Mouse (Mus musculus): ENCODE results near the gene Ptprm.

Gene Ptprm

DNA sequence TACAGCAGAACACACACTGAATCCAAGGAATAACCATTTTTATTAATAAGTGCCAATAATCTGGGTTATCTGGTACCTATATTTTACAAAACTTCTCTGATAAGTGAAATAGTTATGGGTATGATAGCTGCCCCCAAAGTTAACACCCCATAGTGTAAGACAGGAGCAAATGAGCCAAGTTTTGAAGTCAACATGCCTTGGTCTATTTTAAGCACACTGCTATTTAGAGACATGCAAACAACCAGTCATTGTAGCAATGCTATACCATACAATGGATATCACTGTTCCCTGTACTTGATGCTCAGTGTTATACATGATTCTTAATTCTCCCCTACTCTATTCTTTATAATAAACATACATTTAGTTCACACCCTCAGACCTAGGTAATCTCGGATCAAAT, 366.2 kb downstream of the Ptprm start:
- DNase-seq (ENCODE audit: low spot score), result no peak

DNA sequence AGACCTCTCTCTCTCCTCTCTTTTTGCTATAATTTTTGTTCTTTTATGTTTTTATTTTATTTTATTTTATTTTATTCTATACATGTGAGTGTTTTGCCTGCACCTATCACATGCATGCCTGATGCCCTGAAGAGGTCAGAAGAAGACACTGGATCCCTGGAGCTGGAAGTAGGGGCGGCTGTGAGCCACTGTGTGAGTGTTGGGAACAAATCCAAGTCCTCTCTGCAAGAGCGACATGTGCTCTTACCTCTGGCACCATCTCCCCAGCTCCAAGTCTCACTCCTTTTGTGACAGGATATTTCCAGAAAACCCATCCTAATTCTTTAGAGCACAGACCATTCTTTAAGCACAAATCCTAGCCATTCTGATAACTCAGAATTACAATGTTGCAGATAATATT, 372.6 kb downstream of the Ptprm start:
- DNase-seq (ENCODE audit: low spot score), result no peak

DNA sequence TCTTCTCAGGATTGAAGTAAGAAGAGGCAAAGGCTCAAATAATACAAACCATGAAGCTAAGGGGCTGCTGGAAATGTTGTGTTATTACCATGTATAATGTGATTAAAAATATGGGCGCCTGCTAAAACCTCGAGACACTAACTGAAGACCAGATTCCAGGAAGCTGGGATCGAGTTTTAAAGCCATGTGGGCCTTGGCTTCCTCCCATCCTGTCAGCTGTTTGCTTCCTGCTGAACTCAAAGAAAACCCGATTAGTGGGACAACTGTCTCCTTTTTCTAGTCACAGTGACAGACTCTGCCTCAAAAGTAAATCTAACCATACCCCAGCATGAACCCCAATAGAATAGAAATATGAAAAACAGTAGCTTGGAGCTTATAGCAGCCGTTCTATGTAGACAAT, 374.3 kb downstream of the Ptprm start:
- DNase-seq (ENCODE audit: low spot score), result no peak

DNA sequence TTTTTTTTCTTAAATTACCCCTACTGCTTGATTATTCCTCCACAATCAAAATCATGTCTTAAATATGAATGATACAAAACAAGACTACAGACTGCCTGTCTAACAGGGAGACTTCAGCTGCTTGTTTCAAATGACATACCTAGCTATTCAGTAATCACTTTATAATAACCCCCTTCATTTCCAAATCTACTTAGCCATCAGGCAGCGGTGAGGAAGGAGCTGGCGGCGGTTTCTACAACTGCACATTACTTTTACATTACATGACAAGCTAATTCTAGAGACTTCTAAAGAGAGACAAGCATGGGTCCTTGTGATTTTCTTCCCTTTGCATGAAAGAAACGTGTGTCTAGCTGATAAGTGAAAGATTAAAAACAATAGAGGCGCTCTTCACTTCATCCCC, 377.8 kb downstream of the Ptprm start:
- DNase-seq (ENCODE audit: low spot score), result no peak

DNA sequence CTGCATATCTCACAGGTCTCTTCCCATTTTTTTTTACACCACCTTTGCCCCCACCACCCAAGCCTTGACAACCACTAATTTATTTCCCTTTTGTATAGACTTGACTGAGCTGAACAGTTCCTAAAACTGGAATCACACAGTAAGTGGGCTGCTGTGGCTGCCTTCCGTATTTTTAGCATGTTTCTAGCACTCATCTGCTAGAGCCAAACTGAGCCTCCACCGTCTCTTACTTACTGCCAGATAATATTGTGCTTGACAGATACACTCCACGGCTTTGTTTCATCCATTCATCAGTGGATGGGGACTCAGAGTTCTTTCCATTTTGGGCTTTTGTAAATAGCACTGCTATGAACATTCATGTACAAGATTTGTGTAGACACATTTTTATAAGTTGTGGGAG, 381.3 kb downstream of the Ptprm start:
- no peak for DNase-seq (ENCODE audit: low spot score)

DNA sequence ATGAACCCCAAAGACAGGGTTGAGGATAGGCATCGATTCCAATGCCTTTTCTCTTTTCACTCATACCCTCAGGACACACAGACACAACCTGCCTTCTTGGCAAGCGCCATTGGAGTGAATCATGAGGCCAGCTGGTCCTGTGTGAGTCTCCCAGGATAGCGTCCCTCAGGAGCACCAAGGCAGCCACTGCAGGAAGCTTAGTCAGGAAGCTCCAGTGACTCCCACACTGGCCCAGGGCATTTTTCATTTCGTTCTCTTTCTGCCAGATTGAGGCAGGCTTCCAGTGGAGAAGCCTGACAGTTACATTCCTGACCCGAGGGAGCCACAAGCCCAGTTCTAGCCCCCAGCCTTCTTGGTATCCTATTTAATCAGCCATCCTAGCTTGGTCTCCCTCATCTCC, 393.3 kb downstream of the Ptprm start:
- DNase-seq (ENCODE audit: low spot score), result no peak

DNA sequence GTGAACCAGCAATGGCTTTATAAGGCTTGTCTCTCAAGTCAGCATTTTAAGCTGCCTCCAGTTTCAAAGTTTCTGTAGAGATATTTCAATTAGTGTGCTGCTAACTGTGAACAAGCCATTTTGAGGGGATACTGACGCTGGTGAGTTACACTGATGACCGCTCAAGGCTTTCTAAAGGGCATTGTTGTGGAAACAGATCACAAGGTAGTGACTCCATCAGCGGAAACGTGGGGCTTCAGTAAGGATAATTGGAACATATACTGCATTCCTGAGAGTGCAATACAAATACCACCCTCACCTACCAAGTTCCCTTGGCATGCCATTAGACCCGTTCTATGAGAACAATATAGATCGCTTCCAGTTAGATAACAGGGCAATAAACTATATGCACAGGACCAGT, 393.7 kb downstream of the Ptprm start:
- no peak for DNase-seq (ENCODE audit: low spot score)

DNA sequence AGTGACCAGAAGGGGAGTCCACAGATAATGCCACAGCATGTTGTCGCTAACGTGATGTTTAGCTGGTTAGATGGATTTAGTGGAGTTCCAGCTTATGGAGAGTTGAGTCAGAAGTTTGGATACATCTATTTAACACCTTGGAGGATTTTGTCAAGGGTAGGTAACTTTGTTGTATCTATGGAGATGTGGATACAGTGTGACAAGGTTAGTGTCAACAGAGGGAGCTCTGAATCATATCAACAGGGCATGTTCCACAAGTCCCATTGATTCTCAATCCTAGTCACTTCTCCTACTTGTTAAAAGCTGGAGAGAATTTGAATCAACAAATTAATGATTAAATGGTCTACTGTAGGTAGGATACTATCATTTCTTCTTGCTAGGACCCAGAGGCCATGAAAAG, 394.4 kb downstream of the Ptprm start:
- DNase-seq (ENCODE audit: low spot score), result no peak

DNA sequence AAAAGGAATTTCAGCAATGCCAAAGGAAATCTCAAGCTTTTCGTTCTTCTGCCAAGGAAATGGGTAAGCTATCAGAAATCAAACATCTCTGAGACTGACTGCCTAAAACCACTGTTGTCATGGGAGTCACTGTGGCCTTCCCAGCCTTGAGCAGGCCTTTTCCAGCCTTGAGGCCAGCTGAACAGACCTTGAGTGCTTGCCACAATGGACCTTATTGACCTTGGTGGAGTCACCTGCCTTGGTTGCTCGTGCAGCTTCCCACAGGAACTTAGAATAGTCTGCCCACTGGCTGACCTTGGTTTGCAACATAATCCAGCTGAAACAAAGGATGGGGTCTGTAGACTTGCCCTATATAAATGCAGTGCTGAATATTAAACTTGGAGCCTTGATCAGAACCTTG, 395.5 kb downstream of the Ptprm start:
- DNase-seq (ENCODE audit: low spot score), result no peak

DNA sequence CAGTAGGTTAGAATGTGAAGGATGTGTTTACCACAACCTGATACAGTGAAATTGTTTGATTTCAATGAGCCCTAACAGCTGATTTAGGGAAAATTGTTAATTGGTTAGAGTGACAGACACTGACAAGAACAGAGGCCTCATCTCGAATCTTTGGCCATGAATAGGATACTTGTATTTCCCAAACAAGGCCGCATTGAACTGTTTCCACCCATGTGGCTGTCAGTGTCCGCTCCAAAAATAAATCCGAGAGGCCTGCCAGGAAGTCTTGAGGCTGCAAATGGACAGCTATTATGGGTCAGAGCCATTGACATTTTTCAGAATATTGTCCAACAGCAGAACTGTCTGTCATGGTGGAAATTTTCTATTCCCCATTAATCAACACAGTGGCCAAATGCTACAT, 409.8 kb downstream of the Ptprm start:
- DNase-seq (ENCODE audit: low spot score), result no peak

DNA sequence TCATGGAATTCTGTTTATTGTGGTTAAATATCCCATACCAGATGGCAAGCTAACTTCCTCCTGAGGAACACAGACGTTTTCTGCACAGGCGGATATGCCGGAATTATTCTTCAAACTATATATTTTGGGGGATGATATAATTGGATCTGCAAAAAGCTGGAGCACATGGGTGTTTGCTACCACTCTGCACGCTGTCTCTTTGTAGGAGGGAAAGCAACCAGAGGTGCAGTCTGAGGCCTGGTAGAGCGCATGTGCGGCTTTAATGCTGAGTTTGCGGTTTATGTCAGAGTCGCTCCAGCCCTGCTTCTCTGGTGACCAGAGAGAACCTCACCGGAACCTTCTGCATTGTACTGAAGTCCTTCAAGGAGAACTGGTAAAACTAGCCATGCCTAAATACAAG, 410.7 kb downstream of the Ptprm start:
- no peak for DNase-seq (ENCODE audit: low spot score)

DNA sequence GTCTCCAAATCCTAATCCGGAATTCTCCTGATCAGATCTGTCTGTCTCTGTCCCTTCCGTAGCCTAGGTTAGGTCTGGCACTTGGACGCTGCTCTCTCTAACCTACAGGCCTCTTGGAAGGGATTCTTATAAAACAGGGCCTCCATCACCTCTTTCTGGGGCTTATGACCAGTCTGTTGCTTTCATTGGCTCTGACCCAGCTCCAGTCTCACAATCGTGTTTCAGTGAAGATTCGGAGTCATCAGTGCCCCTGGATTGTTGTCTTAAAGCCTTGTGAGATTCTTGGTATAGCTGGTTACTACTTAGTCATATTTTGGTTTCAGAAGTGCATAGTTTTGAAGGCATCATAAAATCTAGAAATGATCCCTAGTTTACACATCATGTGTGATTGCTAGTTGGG, 428.6 kb downstream of the Ptprm start:
- no peak for DNase-seq (ENCODE audit: low spot score)

DNA sequence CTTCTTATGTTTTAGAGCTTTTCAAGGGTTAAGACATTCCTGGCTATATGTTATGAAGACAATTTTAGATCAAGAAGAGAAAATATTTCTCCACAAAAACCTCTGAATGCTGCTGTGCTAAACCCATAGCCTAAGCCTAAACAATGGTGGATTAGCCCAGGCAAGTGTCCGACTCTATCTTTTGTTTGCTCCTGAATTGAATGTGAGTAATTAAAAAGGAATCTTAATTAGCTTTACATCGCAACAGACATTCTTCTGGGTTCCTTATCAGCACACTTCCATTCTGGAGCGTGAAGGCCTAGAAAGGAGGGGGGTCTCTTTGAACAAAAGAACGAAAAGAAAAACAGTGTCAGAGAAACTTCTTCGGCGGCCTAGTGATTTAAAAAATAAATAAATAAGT, 439.6 kb downstream of the Ptprm start:
- no peak for DNase-seq (ENCODE audit: low spot score)

DNA sequence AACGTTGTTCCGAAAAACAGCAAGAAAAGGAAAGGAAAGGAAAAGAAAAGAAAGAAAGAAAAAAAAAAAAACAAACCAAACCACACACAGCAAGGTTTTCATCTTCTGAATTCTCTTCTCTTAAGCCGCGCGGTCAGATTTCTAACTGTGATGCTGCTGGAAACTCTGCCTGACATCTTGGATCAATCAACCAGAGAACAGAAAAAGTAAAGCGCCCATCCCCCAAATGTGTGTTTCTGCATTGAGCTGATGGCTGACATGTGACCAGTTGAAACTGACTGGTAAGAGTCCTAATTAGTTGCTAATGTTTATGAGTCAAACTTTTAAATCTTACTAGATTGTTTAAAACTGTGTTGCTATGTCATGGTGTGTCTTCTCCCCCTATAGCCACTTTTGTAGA, 441.7 kb downstream of the Ptprm start:
- DNase-seq (ENCODE audit: low spot score), result no peak

DNA sequence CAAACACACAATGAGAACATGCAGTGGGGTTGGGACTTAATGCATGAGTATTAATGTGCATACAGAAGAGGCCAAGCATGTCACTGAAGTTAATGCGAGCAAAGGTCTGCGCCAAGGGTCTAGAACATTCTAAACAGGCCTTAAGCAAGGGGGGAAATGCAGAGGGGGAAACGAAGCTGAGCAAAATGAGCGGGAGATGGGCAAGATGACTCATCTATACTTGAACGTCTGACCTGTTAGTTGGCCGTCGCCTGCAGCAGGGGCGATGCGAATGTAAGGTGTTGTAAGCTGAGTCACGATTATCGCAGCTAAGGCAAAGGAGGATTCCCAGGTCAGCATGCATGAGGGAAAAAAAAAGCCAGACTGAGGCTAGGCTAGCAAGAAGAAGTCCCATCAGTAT, 442.1 kb downstream of the Ptprm start:
- DNase-seq (ENCODE audit: low spot score), result no peak

DNA sequence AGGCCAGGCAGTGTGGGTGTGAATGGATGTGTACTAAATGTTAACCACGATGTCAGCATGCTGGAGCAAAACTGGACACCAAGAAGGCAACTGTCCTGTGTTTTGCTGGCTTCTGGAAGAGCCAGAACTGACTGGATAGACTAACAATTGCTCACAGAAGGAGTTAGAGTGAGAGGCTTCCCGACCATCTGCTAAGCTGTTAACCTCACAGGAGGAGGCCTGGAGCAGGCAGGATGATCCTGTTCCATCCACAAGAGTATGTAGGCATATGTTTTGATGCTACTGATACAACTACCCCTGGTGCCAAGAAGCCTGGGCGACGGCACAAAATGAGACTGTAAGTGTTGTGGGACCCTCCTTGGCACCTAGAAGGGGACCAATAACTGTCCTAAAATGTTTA, 444.4 kb downstream of the Ptprm start:
- no peak for DNase-seq (ENCODE audit: low spot score)

DNA sequence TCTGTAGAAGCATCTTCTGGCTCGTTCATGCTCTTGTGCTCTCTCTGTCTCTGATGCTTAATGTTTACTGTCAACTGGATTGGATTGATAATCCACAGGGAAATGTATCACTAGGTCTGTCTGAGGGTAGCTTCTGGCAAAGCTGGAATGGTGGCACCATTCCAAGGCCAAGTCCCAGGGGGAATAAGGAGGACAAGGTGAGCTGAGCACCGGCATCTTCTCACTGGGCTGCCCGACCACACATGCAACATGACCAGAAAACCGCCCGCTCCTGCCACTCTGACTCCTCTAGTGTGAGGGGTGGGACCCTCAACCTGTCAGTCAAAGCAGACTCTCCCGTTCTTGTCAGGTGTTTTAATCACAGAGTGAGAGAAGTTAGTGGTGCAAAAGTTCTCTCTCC, 445.3 kb downstream of the Ptprm start:
- no peak for DNase-seq (ENCODE audit: low spot score)

DNA sequence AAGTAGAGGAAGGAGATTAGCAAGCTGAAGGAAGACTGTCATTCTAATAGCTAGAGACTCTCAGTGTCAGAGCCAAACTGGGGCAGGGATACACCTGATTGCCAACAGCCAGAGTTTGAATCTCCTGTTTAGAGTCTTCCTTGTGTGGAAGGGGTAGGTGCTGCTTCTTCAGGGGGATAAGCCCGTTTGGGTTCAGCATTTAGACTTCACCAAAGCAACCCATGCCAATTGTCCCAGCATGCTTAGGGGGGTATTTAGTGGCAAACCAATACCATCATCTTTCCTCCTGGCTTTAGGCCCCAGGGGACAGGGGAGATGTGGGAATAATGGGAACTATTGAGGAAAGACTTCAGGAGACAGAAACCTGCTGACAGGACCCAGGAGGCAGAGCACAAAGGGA, 460.1 kb downstream of the Ptprm start:
- no peak for DNase-seq (ENCODE audit: low spot score)

DNA sequence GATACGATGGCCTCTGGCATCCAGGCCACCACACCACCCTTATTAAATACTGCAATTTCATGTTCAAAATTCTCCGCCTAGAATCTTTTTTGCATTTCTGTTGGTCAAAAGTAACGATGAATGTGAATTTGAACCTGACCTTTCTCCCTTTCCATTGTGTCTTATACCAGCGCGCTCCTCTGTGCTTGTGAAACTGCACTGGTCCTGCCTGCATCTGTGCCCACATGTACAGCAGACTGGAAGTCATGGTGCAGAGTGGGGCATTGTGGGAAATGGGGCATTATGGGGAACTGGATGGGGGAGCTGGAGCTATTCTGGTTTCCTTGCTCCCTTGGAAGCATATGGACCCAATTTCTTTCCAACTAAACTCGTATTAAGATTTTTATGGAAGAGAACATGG, 462.3 kb downstream of the Ptprm start:
- no peak for DNase-seq (ENCODE audit: low spot score)

DNA sequence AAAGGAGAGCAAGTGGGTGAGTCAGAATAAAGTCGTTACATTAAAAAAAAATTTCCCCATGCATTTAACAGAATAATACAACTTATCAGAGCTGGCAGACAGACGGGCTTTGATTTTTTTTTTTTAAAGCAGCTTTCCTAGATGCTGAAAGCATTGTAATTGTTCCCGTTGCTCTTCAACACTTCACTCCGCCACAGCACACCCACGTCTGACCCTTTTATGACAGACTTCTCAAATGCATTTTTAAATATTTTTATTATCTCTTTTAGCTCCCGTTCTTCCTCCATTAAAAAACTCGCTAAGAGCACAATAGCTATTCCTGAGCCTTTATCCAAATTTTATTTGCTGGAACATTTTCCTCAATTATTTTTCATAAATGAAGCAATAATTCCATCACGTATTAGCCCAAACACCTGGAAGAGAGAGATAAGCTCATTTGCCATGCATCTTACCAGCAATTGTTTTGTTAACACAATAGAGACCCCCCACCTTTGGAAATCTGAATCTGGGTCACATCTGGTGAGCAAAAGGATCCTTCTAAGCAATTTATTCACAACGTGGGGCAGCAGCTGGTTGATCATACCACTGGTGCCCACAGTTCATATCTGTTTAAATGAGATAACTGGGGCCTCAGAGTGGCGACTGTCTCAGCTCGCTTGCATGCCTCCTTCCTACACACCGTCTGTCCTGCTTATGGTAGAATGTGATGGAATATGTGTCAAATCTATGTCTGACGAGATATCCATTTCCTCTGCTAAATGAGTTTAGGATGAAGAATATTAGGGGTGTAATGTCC, 463.0 kb downstream of the Ptprm start:
- DNase-seq (ENCODE audit: low spot score), result no peak

DNA sequence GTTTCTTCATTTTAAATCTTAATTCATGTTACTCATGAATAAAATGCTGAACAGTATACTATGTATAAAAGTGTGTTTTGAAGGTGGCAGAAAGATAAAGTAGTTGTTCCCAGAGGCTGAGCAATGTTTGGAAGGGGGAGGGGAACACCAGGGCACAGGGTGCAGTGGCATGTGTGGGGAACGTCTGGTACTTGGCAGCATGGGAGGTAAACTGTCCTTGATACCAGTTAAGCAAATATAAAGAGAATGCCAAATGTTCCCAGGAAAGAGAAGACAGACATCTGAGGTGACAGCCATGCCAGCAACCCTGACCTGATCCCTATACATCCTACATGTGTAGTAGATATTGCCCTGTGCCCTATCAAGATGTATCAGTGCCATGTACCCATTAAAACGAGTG, 472.0 kb downstream of the Ptprm start:
- DNase-seq (ENCODE audit: low spot score), result no peak

DNA sequence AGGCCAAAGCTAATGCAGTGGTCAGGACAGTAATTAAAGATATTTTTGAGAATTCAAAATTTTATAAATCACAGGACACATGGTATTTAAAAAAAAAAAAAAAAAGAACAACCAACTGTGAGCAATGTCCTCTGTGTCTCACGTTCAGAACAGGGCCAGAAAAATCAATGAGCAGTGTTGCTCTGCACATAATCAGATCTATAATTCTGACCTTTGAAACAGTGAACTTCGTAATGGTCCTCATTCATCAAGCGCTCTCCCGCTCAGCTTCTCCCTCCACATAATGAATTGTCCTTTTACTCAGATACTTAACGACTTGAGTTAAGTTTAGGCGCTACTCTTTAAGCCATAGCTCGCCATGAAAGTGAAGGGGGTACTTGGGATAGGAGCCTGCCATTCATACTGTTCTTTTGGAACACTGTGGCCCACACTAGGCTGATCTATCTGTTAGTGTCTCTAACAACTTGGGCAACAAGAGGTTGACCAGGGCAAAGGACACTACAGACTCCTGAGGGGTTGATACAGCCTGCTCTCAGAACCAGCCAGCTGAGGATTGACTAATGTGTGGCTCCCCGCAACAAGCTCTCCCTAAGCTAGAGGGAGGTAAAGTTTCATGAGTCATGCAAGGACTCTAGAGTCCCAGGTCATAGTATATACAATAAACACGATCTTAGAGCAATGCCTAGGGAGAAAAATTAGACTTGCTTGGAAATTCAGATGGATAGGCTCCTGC, 473.1 kb downstream of the Ptprm start:
- DNase-seq (ENCODE audit: low spot score), result no peak

DNA sequence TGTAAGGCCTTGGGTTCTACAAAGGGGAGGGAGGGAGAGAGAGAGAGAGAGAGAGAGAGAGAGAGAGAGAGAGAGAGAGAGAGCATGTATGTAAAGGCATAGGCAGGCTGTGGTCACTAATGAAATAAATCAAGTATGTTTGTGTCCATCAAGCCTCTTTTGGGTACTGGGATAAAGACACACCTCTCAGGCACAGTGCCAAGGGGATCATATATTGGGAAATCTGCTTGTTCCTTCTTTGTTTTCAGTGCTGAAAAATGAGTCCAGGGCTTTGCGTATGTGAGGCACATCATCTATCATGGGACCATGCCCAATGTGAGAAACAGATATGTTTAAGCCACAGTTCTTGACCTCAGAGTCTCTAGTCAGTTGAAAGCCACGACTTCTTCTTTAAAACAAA, 475.1 kb downstream of the Ptprm start:
- no peak for DNase-seq (ENCODE audit: low spot score)

DNA sequence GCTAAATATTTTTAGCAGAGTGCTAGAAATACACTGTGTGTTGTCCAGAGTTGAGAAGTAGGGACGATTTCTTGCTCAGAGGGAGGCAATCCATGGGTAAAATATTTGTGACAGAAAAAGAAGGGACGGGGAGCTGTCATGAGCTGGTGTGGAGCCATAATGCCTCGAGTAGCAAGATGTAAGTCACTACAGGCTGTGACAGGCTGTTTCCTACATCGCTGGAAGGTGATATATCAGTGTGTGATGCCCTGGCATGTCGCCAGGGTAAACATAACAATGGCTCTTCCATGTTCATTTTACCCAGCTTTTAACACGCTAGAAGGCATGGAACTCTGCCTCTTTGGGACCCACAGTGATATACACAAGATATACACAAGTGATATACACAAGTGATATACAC, 476.7 kb downstream of the Ptprm start:
- no peak for DNase-seq (ENCODE audit: low spot score)

All from adipocyte (in vitro differentiated cells).